In genomic region chr2:163332368-163333055, GRCm38 (mm10) we compare ENCODE assay signal across 14 mouse cellular contexts.
DNase-seq lines count a peak whose midpoint lies in the region; ATAC-seq lines count a peak whose summit lies in the region.
"Had no signal": no experiment of that assay in that cellular context is flagged by ENCODE, and none has a peak within 500 bp of the region (broad histone marks: within the 10 kb centered on the region; RNA-seq: fewer than 3 reads in every experiment).

No protein-coding gene starts in this region.

- H3K9me3 ChIP-seq in embryonic facial prominence, embryonic 14.5 days (ENCODE audit: control insufficient read depth, low read length), result no peaks in the 10 kb centered on the region
- no peaks in the 10 kb centered on the region for H3K9me3 ChIP-seq in embryonic facial prominence, embryonic 10.5 days
- H3K9me3 ChIP-seq in lung, embryonic 16.5 days (ENCODE audit: control insufficient read depth, low read length), result no peaks in the 10 kb centered on the region

- no peak for ATAC-seq in embryonic facial prominence, embryonic 14.5 days (ENCODE audit: low read depth)
- ATAC-seq in lung, embryonic 16.5 days (ENCODE audit: low read depth), result peak; percentile 50
- ATAC-seq: inflammation-experienced regulatory T-cells, adult 6 months had no signal

- H3K4me3 ChIP-seq in embryonic facial prominence, embryonic 14.5 days (ENCODE audit: low read depth, low read length), result no peak overlapping the region
- no peak overlapping the region for H3K4me3 ChIP-seq in embryonic facial prominence, embryonic 10.5 days
- H3K4me3 ChIP-seq in lung, embryonic 16.5 days (ENCODE audit: low read length), result no peak overlapping the region
- H3K4me3 ChIP-seq: erythroblast, embryonic 14.5 days; left cerebral cortex, adult 2 months had no signal

- 44% methylated on average over 13 of the region's 13 CpGs for WGBS in embryonic facial prominence, embryonic 14.5 days
- WGBS in embryonic facial prominence, embryonic 10.5 days, result 71% methylated on average over 13 of the region's 13 CpGs
- 37% methylated on average over 13 of the region's 13 CpGs for WGBS in lung, embryonic 16.5 days

- peaks cover 21% of the 10 kb centered on the region for H3K27me3 ChIP-seq in embryonic facial prominence, embryonic 14.5 days (replicated peaks; ENCODE audit: control insufficient read depth, insufficient read depth, low read length)
- H3K27me3 ChIP-seq in embryonic facial prominence, embryonic 10.5 days (replicated peaks; ENCODE audit: low read depth, poor library complexity, severe bottlenecking), result peaks cover 28% of the 10 kb centered on the region
- peaks cover 3% of the 10 kb centered on the region for H3K27me3 ChIP-seq in lung, embryonic 16.5 days (ENCODE audit: control insufficient read depth, insufficient read depth, low read depth, low read length)

- DNase-seq in embryonic facial prominence, embryonic 14.5 days (ENCODE audit: low spot score), result peak; percentile 63
- DNase-seq in embryonic facial prominence, embryonic 10.5 days (ENCODE audit: low spot score), result no peak
- DNase-seq in lung, postnatal 36 days, result no peak
- peak; percentile 84 for DNase-seq in layer of hippocampus, adult 9-11 months
- peak; percentile 32 for DNase-seq in right cerebral cortex, postnatal 4 days
- DNase-seq in kidney, adult 18-20 months, result no peak
- no peak for DNase-seq in adrenal gland, adult 18-20 months (ENCODE audit: low spot score in 2 of 2)
- DNase-seq: adrenal gland, postnatal 14 days; lung, adult 18-20 months had no signal

- H3K4me1 ChIP-seq in embryonic facial prominence, embryonic 14.5 days (ENCODE audit: control insufficient read depth, insufficient read depth, low read length), result no peaks in the 10 kb centered on the region; the same call in 1 of the 2 replicates
- peaks cover 5% of the 10 kb centered on the region; the same call in 1 of the 2 replicates for H3K4me1 ChIP-seq in embryonic facial prominence, embryonic 10.5 days
- no peaks in the 10 kb centered on the region for H3K4me1 ChIP-seq in lung, embryonic 16.5 days (replicated peaks; ENCODE audit: control insufficient read depth, insufficient read depth, low read length)

- no peaks in the 10 kb centered on the region for H3K36me3 ChIP-seq in embryonic facial prominence, embryonic 14.5 days (ENCODE audit: control insufficient read depth, insufficient read depth, low read length)
- H3K36me3 ChIP-seq in embryonic facial prominence, embryonic 10.5 days (replicated peaks), result no peaks in the 10 kb centered on the region
- no peaks in the 10 kb centered on the region for H3K36me3 ChIP-seq in lung, embryonic 16.5 days (ENCODE audit: control insufficient read depth, insufficient read depth, low read length)

- H3K9ac ChIP-seq in embryonic facial prominence, embryonic 14.5 days (ENCODE audit: low read depth, low read length), result no peak overlapping the region
- no peak overlapping the region for H3K9ac ChIP-seq in lung, embryonic 16.5 days (ENCODE audit: low read length)

- no peak overlapping the region; the same call in 1 of the 2 replicates for H3K4me2 ChIP-seq in embryonic facial prominence, embryonic 14.5 days (ENCODE audit: low read depth, low read length)
- no peak overlapping the region for H3K4me2 ChIP-seq in lung, embryonic 16.5 days (ENCODE audit: low read depth, low read length)
- H3K4me2 ChIP-seq: heart, embryonic 11.5 days had no signal

- 0 out of 2 replicates have a peak overlapping the region, but pooled peaks have one; percentile 17 for H3K27ac ChIP-seq in embryonic facial prominence, embryonic 14.5 days (replicated peaks; ENCODE audit: low read depth, low read length)
- no peak overlapping the region for H3K27ac ChIP-seq in embryonic facial prominence, embryonic 10.5 days (replicated peaks)
- H3K27ac ChIP-seq in lung, embryonic 16.5 days (ENCODE audit: low read length), result no peak overlapping the region
- H3K27ac ChIP-seq: left cerebral cortex, adult 2 months had no signal

Comparison
In these comparisons a context has a peak if more than half of its experiments do, and no peak if none do; other contexts are left out.
1. DNase-seq: peak in embryonic facial prominence, embryonic 14.5 days (single experiment), layer of hippocampus, adult 9-11 months (single experiment) and right cerebral cortex, postnatal 4 days (single experiment); none in embryonic facial prominence, embryonic 10.5 days (single experiment), lung, postnatal 36 days (single experiment), kidney, adult 18-20 months (single experiment) and adrenal gland, adult 18-20 months (0 of 2).